Mouse (Mus musculus): Measurements from ENCODE around the gene Smim27. TPM values are rescaled to one million over a fixed set of nuclear protein-coding genes. Genes with fewer than 3 reads are reported as not detected.

Gene Smim27
- polyA plus RNA-seq, 1 experiment from 2014 or later = 62.9 TPM

- DNase-seq (ENCODE audit: low spot score) = no peak
- TF ChIP-seq CTCF (IDR thresholded peaks at IDR 0.05; ENCODE audit: low read depth) = no peak
- ATAC-seq (replicated peaks; ENCODE audit: low FRiP score, low read depth) = no peak
- no peaks in the 10 kb centered on the region for H3K4me1 ChIP-seq (replicated peaks; ENCODE audit: insufficient read depth, low read length)
- H3K27me3 ChIP-seq (ENCODE audit: insufficient read depth, low read length) = no peaks in the 10 kb centered on the region
- 64% methylated on average over 2 of the region's 2 CpGs for WGBS
- no peak overlapping the region for H3K9ac ChIP-seq (ENCODE audit: low read depth, low read length)
- H3K4me3 ChIP-seq (replicated peaks; ENCODE audit: low read depth, low read length) = no peak overlapping the region
- H3K36me3 ChIP-seq (ENCODE audit: insufficient read depth, low read length) = no peaks in the 10 kb centered on the region
- no peak overlapping the region for H3K27ac ChIP-seq
- no peak overlapping the region for H3K4me2 ChIP-seq (ENCODE audit: low read length)
- H3K9me3 ChIP-seq (replicated peaks; ENCODE audit: low read length) = no peaks in the 10 kb centered on the region
Observed at GRCm38 (mm10) chr4:40253766-40254165, 15.6 kb upstream of the Smim27 start.

GRCm38 (mm10) chr4:40254385-40255103 is 14.8 kb upstream of the Smim27 start:
- TF ChIP-seq CTCF (IDR thresholded peaks at IDR 0.05; ENCODE audit: low read depth) = no peak

GRCm38 (mm10) chr4:40264321-40264720 is 5.1 kb upstream of the Smim27 start:
- no peak for DNase-seq (ENCODE audit: low spot score)
- H3K36me3 ChIP-seq (ENCODE audit: insufficient read depth, low read length) = peaks cover 35% of the 10 kb centered on the region

More at GRCm38 (mm10) chr4:40254385-40255103, 14.8 kb upstream of the Smim27 start:
- H3K4me3 ChIP-seq (replicated peaks; ENCODE audit: low read depth, low read length) = no peak overlapping the region
- no peak overlapping the region for H3K27ac ChIP-seq
- DNase-seq (ENCODE audit: low spot score) (no peak), ATAC-seq (replicated peaks; ENCODE audit: low FRiP score, low read depth) (no peak)
- H3K36me3 ChIP-seq (ENCODE audit: insufficient read depth, low read length) = peaks cover 5% of the 10 kb centered on the region; the same call in 1 of the 2 replicates
- H3K9me3 ChIP-seq (replicated peaks; ENCODE audit: low read length) = no peaks in the 10 kb centered on the region
- H3K4me2 ChIP-seq (ENCODE audit: low read length) = no peak overlapping the region
- H3K9ac ChIP-seq (ENCODE audit: low read depth, low read length) = no peak overlapping the region
- WGBS = 84% methylated on average over 8 of the region's 8 CpGs
- no peaks in the 10 kb centered on the region for H3K27me3 ChIP-seq (ENCODE audit: insufficient read depth, low read length)
- no peaks in the 10 kb centered on the region for H3K4me1 ChIP-seq (replicated peaks; ENCODE audit: insufficient read depth, low read length)

GRCm38 (mm10) chr4:40267681-40268080 is 1.7 kb upstream of the Smim27 start:
- Histone ChIP-seq H3K4me1 (replicated peaks; ENCODE audit: insufficient read depth, low read length) (peaks cover 7% of the 10 kb centered on the region; the same call in 1 of the 2 replicates), H3K36me3 (ENCODE audit: insufficient read depth, low read length) (0 out of 2 replicates have a peak, but pooled peaks cover 7% of the 10 kb centered on the region), H3K27me3 (ENCODE audit: insufficient read depth, low read length) (no peaks in the 10 kb centered on the region), H3K4me2 (ENCODE audit: low read length) (peak overlapping the region; percentile 77), H3K27ac (peak overlapping the region; percentile 99), H3K9me3 (replicated peaks; ENCODE audit: low read length) (no peaks in the 10 kb centered on the region), H3K9ac (ENCODE audit: low read depth, low read length) (peak overlapping the region; percentile 78), H3K4me3 (replicated peaks; ENCODE audit: low read depth, low read length) (peak overlapping the region; percentile 73)
- DNase-seq (ENCODE audit: low spot score) (peak; percentile 29), ATAC-seq (replicated peaks; ENCODE audit: low FRiP score, low read depth) (peak; percentile 14)
- 49% methylated on average over 7 of the region's 7 CpGs for WGBS
- no peak for TF ChIP-seq CTCF (IDR thresholded peaks at IDR 0.05; ENCODE audit: low read depth)

More at GRCm38 (mm10) chr4:40264321-40264720, 5.1 kb upstream of the Smim27 start:
- H3K27me3 ChIP-seq (ENCODE audit: insufficient read depth, low read length) = no peaks in the 10 kb centered on the region
- WGBS = 68% methylated on average over 1 of the region's 1 CpGs
- H3K27ac ChIP-seq = no peak overlapping the region
- no peak for ATAC-seq (replicated peaks; ENCODE audit: low FRiP score, low read depth)
- peaks cover 7% of the 10 kb centered on the region; the same call in 1 of the 2 replicates for H3K4me1 ChIP-seq (replicated peaks; ENCODE audit: insufficient read depth, low read length)
- no peak for TF ChIP-seq CTCF (IDR thresholded peaks at IDR 0.05; ENCODE audit: low read depth)
- no peak overlapping the region for H3K4me2 ChIP-seq (ENCODE audit: low read length)
- H3K9me3 ChIP-seq (replicated peaks; ENCODE audit: low read length) = no peaks in the 10 kb centered on the region
- H3K9ac ChIP-seq (ENCODE audit: low read depth, low read length) = no peak overlapping the region
- H3K4me3 ChIP-seq (replicated peaks; ENCODE audit: low read depth, low read length) = no peak overlapping the region

- peak; percentile 60 for TF ChIP-seq CTCF (IDR thresholded peaks at IDR 0.05; ENCODE audit: low read depth)
- Histone ChIP-seq H3K9me3 (replicated peaks; ENCODE audit: low read length) (no peaks in the 10 kb centered on the region), H3K4me3 (replicated peaks; ENCODE audit: low read depth, low read length) (peak overlapping the region; percentile 73), H3K4me1 (replicated peaks; ENCODE audit: insufficient read depth, low read length) (peaks cover 7% of the 10 kb centered on the region; the same call in 1 of the 2 replicates), H3K4me2 (ENCODE audit: low read length) (peak overlapping the region; percentile 77), H3K9ac (ENCODE audit: low read depth, low read length) (peak overlapping the region; percentile 78), H3K27ac (peak overlapping the region; percentile 99), H3K36me3 (ENCODE audit: insufficient read depth, low read length) (0 out of 2 replicates have a peak, but pooled peaks cover 6% of the 10 kb centered on the region), H3K27me3 (ENCODE audit: insufficient read depth, low read length) (no peaks in the 10 kb centered on the region)
- peak; percentile 75 for ATAC-seq (replicated peaks; ENCODE audit: low FRiP score, low read depth)
- peak; percentile 97 for DNase-seq (ENCODE audit: low spot score)
- under 1% methylated on average over 48 of the region's 50 CpGs for WGBS
Observed at GRCm38 (mm10) chr4:40268204-40268813, 1.1 kb upstream of the Smim27 start.

GRCm38 (mm10) chr4:40268835-40269234 is 544 bp upstream of the Smim27 start:
- peak overlapping the region; percentile 99 for H3K27ac ChIP-seq
- H3K4me2 ChIP-seq (ENCODE audit: low read length) = peak overlapping the region; percentile 77
- peak overlapping the region; percentile 78 for H3K9ac ChIP-seq (ENCODE audit: low read depth, low read length)
- no peak for ATAC-seq (replicated peaks; ENCODE audit: low FRiP score, low read depth)
- H3K4me3 ChIP-seq (replicated peaks; ENCODE audit: low read depth, low read length) = peak overlapping the region; percentile 73
- no peak for DNase-seq (ENCODE audit: low spot score)
- TF ChIP-seq CTCF (IDR thresholded peaks at IDR 0.05; ENCODE audit: low read depth) = no peak
- no peaks in the 10 kb centered on the region for H3K9me3 ChIP-seq (replicated peaks; ENCODE audit: low read length)
- H3K27me3 ChIP-seq (ENCODE audit: insufficient read depth, low read length) = no peaks in the 10 kb centered on the region
- under 1% methylated on average over 16 of the region's 16 CpGs for WGBS
- 0 out of 2 replicates have a peak, but pooled peaks cover 6% of the 10 kb centered on the region for H3K36me3 ChIP-seq (ENCODE audit: insufficient read depth, low read length)
- H3K4me1 ChIP-seq (replicated peaks; ENCODE audit: insufficient read depth, low read length) = peaks cover 7% of the 10 kb centered on the region; the same call in 1 of the 2 replicates

Data from kidney, postnatal 0 days (tissue).